Mouse (Mus musculus) kidney, adult 2 months (tissue): Measurements from ENCODE around the gene Rapgef2.

Experiments used
- CTCF ChIP-seq: fragments of 200-500 bp; conservative IDR thresholded peaks from 2 replicates; pipeline ENCODE4 v1.5.1; 2011; ENCODE audit warnings: low read depth, mild to moderate bottlenecking, control low read depth, low read length, moderate library complexity, mixed read lengths; ENCODE audit not compliant: insufficient read depth, insufficient read length
- POLR2A ChIP-seq: fragments of 200-500 bp; IDR thresholded peaks from one replicate; pipeline ENCODE4 v1.6.1; 2011; ENCODE audit warnings: low read depth, low read length, control low read depth

- no peak for TF ChIP-seq POLR2A
- TF ChIP-seq CTCF: no peak
Measured at GRCm38 (mm10) chr3:79239066-79239462, 47.3 kb downstream of the Rapgef2 start.
